Mouse (Mus musculus) thymus, adult 2 months (tissue): Measurements from ENCODE around the gene Flt3l. TPM values are rescaled to one million over a fixed set of nuclear protein-coding genes. Genes with fewer than 3 reads are reported as not detected.
A peak's percentile ranks its signal among the peaks of the same experiment; 100 is the strongest.

ENCODE experiments used
- DNase-seq: peaks from one replicate; pipeline ENCODE4 v3.0.0; 2021
- H3K27ac ChIP-seq: fragments of 200-500 bp; 2 replicates; pipeline ENCODE4 v1.5.1; 2012; ENCODE audit warnings: low read length, control low read depth; ENCODE audit not compliant: control insufficient read depth, insufficient read depth
- H3K27me3 ChIP-seq: fragments of 200-500 bp; 2 replicates; pipeline ENCODE4 v1.6.1; 2012; ENCODE audit warnings: mild to moderate bottlenecking, low read length, moderate library complexity, mixed read lengths; ENCODE audit not compliant: control insufficient read depth, insufficient read depth
- H3K36me3 ChIP-seq: fragments of 200-500 bp; 2 replicates; pipeline ENCODE4 v1.6.1; 2012; ENCODE audit warnings: mild to moderate bottlenecking, low read length, moderate library complexity; ENCODE audit not compliant: control insufficient read depth, insufficient read depth
- H3K4me1 ChIP-seq: fragments of 200-500 bp; replicated peaks from 2 replicates; pipeline ENCODE4 v1.6.1; 2012; ENCODE audit warnings: low read length; ENCODE audit not compliant: control insufficient read depth, insufficient read depth
- H3K4me3 ChIP-seq: fragments of 200-500 bp; 2 replicates; pipeline ENCODE4 v1.5.1; 2012; ENCODE audit warnings: mild to moderate bottlenecking, low read length, control low read depth, moderate library complexity; ENCODE audit not compliant: control insufficient read depth, insufficient read depth
- CTCF ChIP-seq: fragments of 200-500 bp; IDR thresholded peaks from 2 replicates; pipeline ENCODE4 v1.5.1; 2012; ENCODE audit warnings: mild to moderate bottlenecking, control low read depth, low read length, moderate library complexity, borderline replicate concordance; ENCODE audit not compliant: control insufficient read depth, poor library complexity, insufficient read depth; ENCODE audit errors: extremely low read depth
- POLR2A ChIP-seq: fragments of 200-500 bp; IDR thresholded peaks from 2 replicates; pipeline ENCODE4 v1.6.1; 2012; ENCODE audit warnings: mild to moderate bottlenecking, low read length, control low read depth, moderate library complexity; ENCODE audit not compliant: control insufficient read depth, poor library complexity, insufficient read depth; ENCODE audit errors: extremely low read depth
- WGBS: fragments of 180-500 bp; shearing (Covaris S2); methylation state at CpG from one replicate; pipeline ENCODE4 v1.1.7; 2018; 5-methylcytosine and 5-hydroxymethylcytosine counted together
- polyA plus RNA-seq: library from polyadenylated mRNA; depleted of rRNA; stranded (reverse); fragments of >200 nt; gene quantifications from 2 replicates; pipeline ENCODE4 v1.2.3, GENCODE M21; 2012; rRNA removed

Flt3l gene
- polyA plus RNA-seq, 1 experiment: 207 TPM

- DNase-seq: peak; percentile 93
- Histone ChIP-seq H3K27ac (no peak overlapping the region), H3K4me3 (no peak overlapping the region), H3K4me1 (peaks cover 27% of the 10 kb centered on the region), H3K27me3 (no peaks in the 10 kb centered on the region), H3K36me3 (peaks cover 13% of the 10 kb centered on the region)
- TF ChIP-seq POLR2A (no peak), CTCF (peak; percentile 94)
- 2% methylated on average over 10 of the region's 10 CpGs for WGBS
Observed at GRCm38 (mm10) chr7:45079856-45080255, 56.4 kb downstream of the Flt3l start.

Other genes starting within 250 kb of the Flt3l start
- gene Med25, start 243.7 kb downstream of the Flt3l start, polyA plus RNA-seq: 220 and 266 TPM in 2 replicates
- 60.9 and 73.3 TPM in 2 replicates for gene Fuz, start 240.4 kb downstream of the Flt3l start, polyA plus RNA-seq
- gene Ap2a1, start 206.9 kb downstream of the Flt3l start, polyA plus RNA-seq: 133 and 147 TPM in 2 replicates
- gene Tsks, start 193.2 kb downstream of the Flt3l start, polyA plus RNA-seq: 0.29 and 1.0 TPM in 2 replicates
- 4.4 and 6.8 TPM in 2 replicates for gene Cpt1c, start 161.6 kb downstream of the Flt3l start, polyA plus RNA-seq
- 242 and 260 TPM in 2 replicates for gene Prmt1, start 149.9 kb downstream of the Flt3l start, polyA plus RNA-seq
- gene Irf3, start 138.8 kb downstream of the Flt3l start, polyA plus RNA-seq: 227 and 277 TPM in 2 replicates
- gene Bcl2l12, start 137.7 kb downstream of the Flt3l start, polyA plus RNA-seq: 85.6 and 87.4 TPM in 2 replicates
- 118 and 131 TPM in 2 replicates for gene Scaf1, start 120.1 kb downstream of the Flt3l start, polyA plus RNA-seq
- 41.7 and 62.3 TPM in 2 replicates for gene Rras, start 118.5 kb downstream of the Flt3l start, polyA plus RNA-seq
- 32.7 and 43.5 TPM in 2 replicates for gene Prr12, start 83.6 kb downstream of the Flt3l start, polyA plus RNA-seq
- gene Nosip, start 74.0 kb downstream of the Flt3l start, polyA plus RNA-seq: 159 and 165 TPM in 2 replicates
- gene Prrg2, start 73.8 kb downstream of the Flt3l start, polyA plus RNA-seq: 32.4 and 40.5 TPM in 2 replicates
- gene Rcn3, start 44.2 kb downstream of the Flt3l start, polyA plus RNA-seq: 22.2 and 34.9 TPM in 2 replicates
- gene Fcgrt, start 32.6 kb downstream of the Flt3l start, polyA plus RNA-seq: 30.8 and 38.9 TPM in 2 replicates
- 343 and 363 TPM in 2 replicates for gene Rps11, start 12.0 kb downstream of the Flt3l start, polyA plus RNA-seq
- gene Rpl13a, start 7.7 kb downstream of the Flt3l start, polyA plus RNA-seq: 4,999 and 5,006 TPM in 2 replicates
- gene Gm45713, start 201 bp downstream of the Flt3l start, polyA plus RNA-seq: 0.27 and 0.91 TPM in 2 replicates
- 72.5 and 78.7 TPM in 2 replicates for gene Pih1d1, start 17.9 kb upstream of the Flt3l start, polyA plus RNA-seq
- 97.2 and 101 TPM in 2 replicates for gene Aldh16a1, start 18.2 kb upstream of the Flt3l start, polyA plus RNA-seq
- 1.2 and 2.0 TPM in 2 replicates for gene Slc17a7, start 27.5 kb upstream of the Flt3l start, polyA plus RNA-seq
- 0.09 and 0.11 TPM in 2 replicates for gene Gfy, start 43.1 kb upstream of the Flt3l start, polyA plus RNA-seq
- gene Pth2, start 44.6 kb upstream of the Flt3l start, polyA plus RNA-seq: not detected in 2 replicates
- 0.32 and 0.37 TPM in 2 replicates for gene Ccdc155, start 68.5 kb upstream of the Flt3l start, polyA plus RNA-seq
- gene Dkkl1, start 75.7 kb upstream of the Flt3l start, polyA plus RNA-seq: 3.0 and 3.5 TPM in 2 replicates
- gene Tead2, start 79.3 kb upstream of the Flt3l start, polyA plus RNA-seq: 5.0 and 8.5 TPM in 2 replicates
- 412 and 423 TPM in 2 replicates for gene Cd37, start 102.7 kb upstream of the Flt3l start, polyA plus RNA-seq
- 0.30 and 0.37 TPM in 2 replicates for gene Slc6a16, start 104.7 kb upstream of the Flt3l start, polyA plus RNA-seq
- 0.50 TPM in 1 of 2 replicates, not detected in the other for gene Slc6a21, start 141.1 kb upstream of the Flt3l start, polyA plus RNA-seq
- gene Trpm4, start 197.3 kb upstream of the Flt3l start, polyA plus RNA-seq: 12.1 and 12.9 TPM in 2 replicates
- 0.56 and 9.1 TPM in 2 replicates for gene Hrc, start 198.9 kb upstream of the Flt3l start, polyA plus RNA-seq
- gene Ppfia3, start 230.6 kb upstream of the Flt3l start, polyA plus RNA-seq: 0.65 and 0.89 TPM in 2 replicates
- 0.65 and 1.0 TPM in 2 replicates for gene Lin7b, start 234.2 kb upstream of the Flt3l start, polyA plus RNA-seq